Mouse (Mus musculus) liver (tissue): Measurements from ENCODE around the gene Urb1.
A peak's percentile ranks its signal among the peaks of the same experiment; 100 is the strongest.
"Not testable (repeated sequence)": the region's sequence is repeated elsewhere in the genome, so short reads cannot be mapped to it uniquely, and the experiment has no call there.

Experiments used
- DNase-seq: peaks from one replicate; pipeline ENCODE4 v3.0.0-alpha.2; 2020; ENCODE audit warnings: mixed read lengths

Urb1 gene

GRCm38 (mm10) chr16:90809975-90810715, at the start of gene Urb1:
Gene Urb1 (minus strand): TSS chr16:90810413.
- peak; percentile 100 for DNase-seq

- no peak for DNase-seq
Measured at GRCm38 (mm10) chr16:90858206-90858605, 48.0 kb upstream of the Urb1 start.

GRCm38 (mm10) chr16:90856552-90857200, 46.5 kb upstream of the Urb1 start:
- no peak for DNase-seq

DNA sequence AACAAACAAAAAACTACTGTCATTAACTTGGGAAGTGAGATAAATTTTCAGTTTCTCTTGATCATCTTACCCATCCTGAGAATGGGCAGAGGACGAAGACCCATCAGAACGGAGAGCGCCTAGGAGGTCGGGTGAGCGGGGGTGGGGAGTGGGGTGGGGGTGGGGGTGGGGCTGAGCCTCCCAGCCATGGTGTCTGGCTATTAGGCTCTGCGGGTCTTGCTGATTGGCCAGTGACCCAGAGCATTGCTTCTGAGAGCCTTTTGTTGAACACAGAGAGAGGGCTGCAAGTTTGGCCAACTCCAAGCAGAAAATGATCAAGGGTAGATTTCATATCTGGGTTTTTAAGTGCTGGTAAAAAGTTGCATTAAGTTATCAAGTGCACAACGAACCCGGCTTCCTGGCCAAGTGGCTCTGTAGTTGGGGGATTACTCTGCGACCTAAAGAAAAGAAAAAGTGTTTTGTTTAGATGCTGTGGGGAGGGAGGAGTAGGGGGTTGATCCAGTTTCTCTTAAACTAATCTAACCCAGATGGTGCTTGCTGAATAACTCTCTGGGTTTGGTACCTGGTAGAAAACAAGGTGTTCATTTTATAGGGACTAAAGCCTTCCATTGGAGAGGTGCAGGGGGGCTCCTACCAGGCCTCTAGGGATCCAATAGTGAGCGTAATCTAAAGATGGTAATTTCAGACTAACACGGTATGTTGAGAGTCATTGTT, 41.6 kb upstream of the Urb1 start:
- DNase-seq, result no peak

DNA sequence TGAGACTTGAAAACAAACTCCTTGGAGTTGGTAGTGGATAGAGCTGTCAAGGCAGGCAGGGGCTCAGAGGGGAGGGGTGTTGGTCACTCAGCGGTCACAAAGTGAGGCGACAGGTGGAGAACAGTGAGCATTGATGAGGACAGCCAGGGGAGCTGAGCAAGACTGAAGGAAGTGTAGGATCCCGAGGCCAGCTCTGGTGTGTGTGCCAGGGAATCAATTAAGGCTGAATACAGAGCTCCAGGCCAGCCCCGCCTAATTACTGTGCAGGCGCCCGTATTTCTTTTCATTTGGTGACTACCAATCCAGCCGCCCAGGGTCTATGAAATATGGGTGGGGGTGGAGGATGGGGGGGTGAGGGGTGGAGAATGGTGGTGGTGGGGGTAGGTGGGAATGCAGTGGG, 40.7 kb upstream of the Urb1 start:
- no peak for DNase-seq

GRCm38 (mm10) chr16:90849262-90849661, 39.0 kb upstream of the Urb1 start:
- peak; percentile 46 for DNase-seq

GRCm38 (mm10) chr16:90848697-90849096, 38.5 kb upstream of the Urb1 start:
- no peak for DNase-seq

DNA sequence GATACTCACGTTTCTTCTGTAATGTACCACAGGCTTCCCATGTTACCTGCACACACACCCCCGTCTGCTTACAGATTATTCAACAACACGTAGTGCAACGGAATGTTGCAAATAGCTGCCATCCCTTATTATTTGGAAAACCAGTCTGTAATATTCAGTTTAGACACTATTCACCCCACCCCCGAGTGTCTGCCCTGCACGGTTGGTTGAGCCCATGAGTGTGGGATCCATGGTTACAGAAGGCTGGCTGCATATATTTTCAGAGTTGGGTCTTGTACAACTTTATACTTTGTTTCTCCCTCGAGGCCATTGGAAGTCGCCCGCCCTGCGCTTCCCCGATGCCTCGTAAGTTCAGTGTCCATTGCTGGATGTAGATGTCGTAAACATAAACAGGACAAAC, 35.4 kb upstream of the Urb1 start:
- DNase-seq, result no peak

DNA sequence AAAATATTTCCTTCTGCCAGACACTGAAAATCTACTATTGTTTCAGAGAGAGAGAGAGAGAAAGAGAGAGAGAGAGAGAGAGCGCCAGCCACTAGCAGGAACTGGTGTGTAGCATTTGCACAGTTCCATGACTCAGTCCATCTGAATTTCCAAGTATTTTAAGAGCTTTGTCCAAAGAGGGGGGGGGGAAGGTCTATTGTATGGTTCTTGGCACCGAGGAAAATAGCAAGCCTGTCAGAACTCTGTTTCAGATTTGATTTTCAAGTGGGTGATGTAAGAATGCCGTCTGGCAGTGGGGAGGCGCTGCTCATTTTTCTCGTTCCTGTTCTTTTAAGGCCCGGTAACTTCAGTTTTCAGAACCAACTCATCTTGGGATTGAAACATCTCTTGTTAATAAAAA, 34.8 kb upstream of the Urb1 start:
- DNase-seq, result no peak

GRCm38 (mm10) chr16:90842164-90842563, 32.0 kb upstream of the Urb1 start:
- no peak for DNase-seq

- no peak for DNase-seq
Measured at GRCm38 (mm10) chr16:90837431-90837830, 27.2 kb upstream of the Urb1 start.

DNA sequence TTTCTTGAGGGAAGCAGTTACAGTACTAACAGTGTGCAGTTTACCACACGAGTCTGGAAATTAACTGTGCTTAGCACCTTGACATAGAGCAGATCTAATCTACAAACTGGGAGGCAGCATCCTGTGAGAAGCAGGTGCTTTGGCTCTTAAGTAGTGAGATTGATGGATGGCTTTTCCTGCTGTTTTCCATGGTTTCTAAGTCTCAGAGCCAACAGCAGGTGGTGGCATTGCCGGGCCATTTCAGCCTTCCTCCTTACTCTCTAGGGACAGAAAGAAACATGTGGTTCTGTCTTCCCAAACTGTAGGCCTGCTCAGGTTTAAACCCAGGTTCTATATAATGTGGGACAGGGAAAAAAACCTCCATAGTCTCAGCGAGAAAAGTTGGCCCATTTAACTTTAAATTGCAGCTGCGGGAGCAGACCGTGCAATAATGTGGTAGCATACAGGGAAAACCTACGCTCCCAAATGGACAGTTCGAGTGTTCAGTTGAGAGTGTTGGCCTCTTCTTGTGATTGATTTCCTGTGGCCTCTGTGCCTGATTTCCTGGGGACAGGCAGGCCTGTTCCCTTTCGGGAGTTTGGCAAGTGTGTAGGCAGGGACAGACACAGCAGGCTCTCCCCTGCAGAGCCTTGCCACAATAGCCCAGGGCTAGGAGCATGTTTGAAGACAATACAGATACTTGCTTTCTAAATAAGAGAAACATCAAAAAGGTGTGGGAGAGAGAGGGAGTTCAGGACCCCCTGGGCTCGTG, 23.0 kb upstream of the Urb1 start:
- no peak for DNase-seq

GRCm38 (mm10) chr16:90832495-90832894, 22.3 kb upstream of the Urb1 start:
- no peak for DNase-seq

GRCm38 (mm10) chr16:90831676-90832075, 21.5 kb upstream of the Urb1 start:
- DNase-seq, result no peak

- peak; percentile 72 for DNase-seq
Measured at GRCm38 (mm10) chr16:90830686-90831439, 20.6 kb upstream of the Urb1 start.

DNA sequence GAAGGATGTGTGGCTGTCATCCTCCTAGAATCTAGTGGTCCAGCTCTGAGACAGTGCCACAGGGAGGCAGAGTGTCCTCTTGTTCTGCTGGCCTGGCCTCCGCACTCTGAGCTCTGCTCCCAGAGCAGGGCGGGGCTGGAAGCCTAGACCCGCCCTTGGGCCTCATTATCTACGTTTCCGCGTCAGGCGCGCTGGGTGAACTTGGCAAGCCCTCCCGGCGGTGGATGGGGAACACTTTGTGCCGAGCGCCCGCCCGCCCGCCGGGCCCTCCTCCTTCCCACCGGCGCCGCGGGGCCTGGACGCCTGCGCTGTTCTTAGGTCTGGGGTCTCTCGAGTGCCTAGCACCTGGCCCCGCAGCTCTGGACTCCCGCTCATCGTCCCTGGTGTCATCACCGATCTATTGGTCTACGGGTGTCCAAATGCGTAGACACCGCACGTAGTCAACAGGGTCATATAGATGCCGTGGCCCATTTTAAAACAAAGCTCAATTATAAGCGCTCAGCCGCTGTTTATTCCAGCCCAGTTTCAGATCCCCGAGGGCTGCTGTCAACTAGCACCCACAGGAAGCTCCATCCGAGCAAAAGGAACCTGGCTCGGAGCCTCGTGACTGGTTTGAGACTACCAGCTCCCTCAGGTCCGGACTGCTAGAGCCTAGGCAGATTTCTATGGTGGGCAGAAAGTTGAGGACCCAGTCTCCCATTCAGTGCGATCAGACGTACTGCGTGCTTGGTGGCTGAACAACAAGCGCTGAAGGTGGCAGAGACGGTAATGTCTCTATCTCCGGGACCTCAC, 19.9 kb upstream of the Urb1 start:
- DNase-seq, result peak; percentile 92

- DNase-seq, result no peak
Measured at GRCm38 (mm10) chr16:90829136-90829535, 18.9 kb upstream of the Urb1 start.

- DNase-seq, result no peak
Measured at GRCm38 (mm10) chr16:90827498-90827897, 17.3 kb upstream of the Urb1 start.

DNA sequence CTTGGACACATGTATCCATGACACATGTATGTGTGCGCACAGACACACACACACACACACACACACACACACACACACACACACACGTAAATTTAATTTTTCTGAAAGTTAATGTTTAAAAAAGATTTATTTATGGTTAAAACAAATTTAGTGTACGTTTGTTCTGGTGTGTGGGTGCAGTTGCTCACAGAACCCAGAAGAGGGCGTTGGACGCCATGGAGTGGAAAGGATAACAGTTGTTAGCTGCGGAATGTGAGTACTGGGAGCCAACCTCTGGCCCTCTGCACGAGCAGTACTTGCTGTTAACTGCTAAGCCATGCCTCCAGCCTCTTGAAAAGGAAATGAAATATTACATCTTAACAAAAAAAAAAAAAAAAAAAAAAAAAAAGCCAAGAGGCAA, 16.2 kb upstream of the Urb1 start, which contains the start of gene Eva1c:
Gene Eva1c (plus strand): TSS at position 263 of the 400 bp plus-strand sequence.
- DNase-seq, result no peak

GRCm38 (mm10) chr16:90826041-90826440, 15.8 kb upstream of the Urb1 start:
- no peak for DNase-seq

DNA sequence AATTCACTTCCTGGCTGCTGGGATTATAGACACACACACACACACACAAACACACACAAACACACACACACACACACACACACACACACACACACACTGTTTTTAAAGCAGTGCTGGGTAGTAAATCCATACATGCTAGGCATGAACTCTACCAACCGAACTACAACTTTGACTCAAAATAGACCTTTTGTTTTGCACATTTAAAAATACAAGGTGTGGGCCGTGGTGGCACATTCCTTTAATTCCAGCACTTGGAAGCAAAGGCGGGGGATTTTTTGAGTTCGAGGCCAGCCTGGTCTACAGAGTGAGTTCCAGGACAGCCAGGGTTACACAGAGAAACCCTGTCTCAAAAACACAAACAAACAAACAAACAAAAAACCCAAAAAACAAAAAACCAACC, 13.8 kb upstream of the Urb1 start:
- DNase-seq, result not testable (repeated sequence)
